Mouse (Mus musculus) lung, postnatal 0 days (tissue): Measurements from ENCODE around the gene Cenph.

ENCODE experiments used
- CTCF ChIP-seq: IDR thresholded peaks from 2 replicates; pipeline ENCODE4 v1.5.1; 2016; ENCODE audit warnings: antibody characterized with exemption, mild to moderate bottlenecking
- EP300 ChIP-seq: IDR thresholded peaks from 2 replicates; pipeline ENCODE4 v1.6.1; 2016; ENCODE audit warnings: antibody characterized with exemption, mild to moderate bottlenecking, control low read depth

- TF ChIP-seq CTCF, result no peak
- no peak for TF ChIP-seq EP300
Observed at GRCm38 (mm10) chr13:100776710-100777109, 1.0 kb upstream of the Cenph start.
